Mouse (Mus musculus) liver, embryonic 12.5 days (tissue): Measurements from ENCODE around the gene Ptprm. TPM values are rescaled to one million over a fixed set of nuclear protein-coding genes. Genes with fewer than 3 reads are reported as not detected.

Experiments
- ATAC-seq: fragments of 200-750 bp; cut with Nextera tagmentation; 2 replicates; pipeline ENCODE4 v1.8.0; 2017; ENCODE audit warnings: moderate number of reproducible peaks, mild to moderate bottlenecking, moderate library complexity
- H3K27ac ChIP-seq: fragments of 300-500 bp; sonication (generic); 2 replicates; pipeline ENCODE4 v1.5.1; 2016; ENCODE audit warnings: mild to moderate bottlenecking
- H3K27me3 ChIP-seq: fragments of 300-500 bp; sonication (generic); replicated peaks from 2 replicates; pipeline ENCODE4 v1.6.1; 2016; ENCODE audit warnings: mild to moderate bottlenecking, moderate library complexity
- H3K36me3 ChIP-seq: fragments of 300-500 bp; sonication (generic); 2 replicates; pipeline ENCODE4 v1.6.1; 2016; ENCODE audit warnings: mild to moderate bottlenecking, moderate library complexity
- H3K4me1 ChIP-seq: fragments of 300-500 bp; sonication (generic); 2 replicates; pipeline ENCODE4 v1.6.1; 2016
- H3K4me2 ChIP-seq: fragments of 300-500 bp; sonication (generic); 2 replicates; pipeline ENCODE4 v1.6.1; 2016; ENCODE audit warnings: mild to moderate bottlenecking, moderate library complexity
- H3K4me3 ChIP-seq: fragments of 300-500 bp; sonication (generic); 2 replicates; pipeline ENCODE4 v1.5.1; 2016; ENCODE audit warnings: mild to moderate bottlenecking, moderate library complexity
- H3K9ac ChIP-seq: fragments of 300-500 bp; sonication (generic); 2 replicates; pipeline ENCODE4 v1.6.1; 2016; ENCODE audit warnings: mild to moderate bottlenecking, moderate library complexity
- H3K9me3 ChIP-seq: fragments of 300-500 bp; sonication (generic); replicated peaks from 2 replicates; pipeline ENCODE4 v1.6.1; 2016; ENCODE audit warnings: mild to moderate bottlenecking, moderate library complexity
- WGBS: fragments of 180-500 bp; shearing (Covaris S2); methylation state at CpG from one replicate; pipeline ENCODE4 v1.1.7; 2016; ENCODE audit not compliant: insufficient replicate concordance; 5-methylcytosine and 5-hydroxymethylcytosine counted together
- polyA plus RNA-seq: library from polyadenylated mRNA; unstranded; fragments of >200 nt; fragmentation: Nextera tagmentation; extraction: Ambion mirVana; gene quantifications from 2 replicates; pipeline ENCODE4 v1.2.1, GENCODE M21; 2016

The Ptprm gene
- polyA plus RNA-seq, 1 experiment from 2014 or later = 2.5 TPM

DNA sequence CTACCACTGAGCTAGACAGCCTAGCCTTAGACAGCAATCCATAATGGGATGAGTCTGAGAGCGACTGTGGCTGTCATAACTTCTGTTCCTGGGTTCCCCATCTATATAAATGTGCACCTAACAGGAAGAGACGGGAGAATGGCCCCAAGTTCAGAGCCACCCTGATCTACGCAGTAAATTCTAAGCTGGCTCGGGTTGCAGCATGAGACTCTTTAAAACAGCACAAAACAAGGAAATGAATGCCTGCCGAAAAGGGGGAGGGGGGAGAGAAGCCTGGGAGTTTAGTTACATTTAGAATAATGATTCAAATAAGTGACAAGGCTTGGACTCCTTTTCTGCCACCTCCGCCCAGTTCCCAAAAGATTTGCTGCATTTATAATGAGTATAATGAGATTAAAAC, 13.9 kb downstream of the Ptprm start:
- Histone ChIP-seq H3K27me3 (no peaks in the 10 kb centered on the region), H3K4me1 (no peaks in the 10 kb centered on the region), H3K4me2 (no peak overlapping the region), H3K27ac (no peak overlapping the region), H3K4me3 (no peak overlapping the region), H3K9me3 (no peaks in the 10 kb centered on the region), H3K9ac (no peak overlapping the region), H3K36me3 (no peaks in the 10 kb centered on the region)
- no peak for ATAC-seq
- 64% methylated on average over 6 of the region's 6 CpGs for WGBS

DNA sequence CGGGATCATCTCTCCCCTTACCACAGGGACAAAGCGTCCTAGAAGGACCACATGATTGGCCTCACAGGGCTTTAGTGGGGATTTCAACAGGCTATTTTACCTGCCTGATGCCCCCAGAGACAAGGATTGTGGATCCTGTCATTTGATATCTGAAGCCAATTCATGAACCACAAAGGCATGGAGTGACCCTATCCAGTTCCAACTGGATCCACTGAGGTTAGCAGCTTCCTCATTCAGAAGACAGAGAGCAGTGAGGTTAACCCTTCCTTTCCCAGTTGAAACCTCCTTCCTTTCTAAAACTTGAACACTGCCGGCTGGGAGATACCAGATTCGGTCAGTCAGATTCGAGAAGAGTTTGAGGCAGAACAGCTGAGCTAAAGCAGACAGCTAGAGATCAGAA, 14.7 kb downstream of the Ptprm start:
- H3K9me3 ChIP-seq = no peaks in the 10 kb centered on the region
- H3K27ac ChIP-seq = no peak overlapping the region
- no peak overlapping the region for H3K4me2 ChIP-seq
- H3K36me3 ChIP-seq = no peaks in the 10 kb centered on the region
- H3K9ac ChIP-seq = no peak overlapping the region
- no peaks in the 10 kb centered on the region for H3K27me3 ChIP-seq
- no peak overlapping the region for H3K4me3 ChIP-seq
- ATAC-seq = no peak
- WGBS = 55% methylated on average over 5 of the region's 5 CpGs
- no peaks in the 10 kb centered on the region for H3K4me1 ChIP-seq

DNA sequence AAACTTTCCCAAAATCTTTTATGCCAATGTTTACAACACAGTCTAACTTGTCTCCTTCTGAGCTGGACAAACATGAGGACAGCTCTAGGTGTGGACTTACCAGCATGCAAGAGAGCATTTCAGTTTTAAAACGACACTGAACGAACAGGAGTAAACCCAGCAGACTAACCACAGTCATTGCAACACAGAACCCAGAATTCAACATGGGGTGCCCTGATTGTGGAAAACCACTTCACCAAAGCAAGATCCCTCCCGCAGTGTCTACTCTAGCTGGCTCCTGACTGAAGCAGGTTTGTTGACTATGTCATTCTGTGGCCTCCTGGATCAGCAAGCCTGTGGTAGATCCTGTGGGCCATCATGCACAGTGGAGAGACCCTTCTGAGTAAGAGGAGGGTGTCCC, 19.9 kb downstream of the Ptprm start:
- Histone ChIP-seq H3K36me3 (no peaks in the 10 kb centered on the region), H3K9ac (no peak overlapping the region), H3K4me3 (no peak overlapping the region), H3K4me2 (no peak overlapping the region), H3K27me3 (no peaks in the 10 kb centered on the region), H3K27ac (no peak overlapping the region), H3K4me1 (no peaks in the 10 kb centered on the region), H3K9me3 (no peaks in the 10 kb centered on the region)
- 49% methylated on average over 3 of the region's 3 CpGs for WGBS
- ATAC-seq = no peak

DNA sequence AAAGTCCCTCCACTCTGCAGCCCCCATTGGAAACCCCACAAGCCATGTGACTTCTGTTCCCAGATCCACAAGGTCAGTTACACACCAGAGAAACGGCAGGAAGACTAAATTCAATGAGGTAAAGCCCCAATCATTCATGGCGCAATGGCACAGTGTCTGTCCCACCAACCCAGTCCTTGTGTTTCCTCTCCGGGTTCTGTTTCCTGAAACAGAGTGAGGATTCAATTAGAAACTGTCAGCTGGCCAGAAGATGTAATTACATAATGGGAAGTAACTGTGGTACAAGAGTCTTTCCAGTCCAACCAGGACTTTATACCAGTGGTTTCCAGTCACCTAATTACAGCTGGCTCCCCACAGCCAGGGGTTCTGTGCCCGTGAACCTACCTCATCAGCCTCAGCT, 24.8 kb downstream of the Ptprm start:
- H3K4me3 ChIP-seq = no peak overlapping the region
- ATAC-seq = no peak
- H3K36me3 ChIP-seq = no peaks in the 10 kb centered on the region
- H3K9me3 ChIP-seq = no peaks in the 10 kb centered on the region
- no peaks in the 10 kb centered on the region for H3K27me3 ChIP-seq
- no peak overlapping the region for H3K27ac ChIP-seq
- H3K9ac ChIP-seq = no peak overlapping the region
- no peaks in the 10 kb centered on the region for H3K4me1 ChIP-seq
- 29% methylated on average over 4 of the region's 4 CpGs for WGBS
- H3K4me2 ChIP-seq = no peak overlapping the region

DNA sequence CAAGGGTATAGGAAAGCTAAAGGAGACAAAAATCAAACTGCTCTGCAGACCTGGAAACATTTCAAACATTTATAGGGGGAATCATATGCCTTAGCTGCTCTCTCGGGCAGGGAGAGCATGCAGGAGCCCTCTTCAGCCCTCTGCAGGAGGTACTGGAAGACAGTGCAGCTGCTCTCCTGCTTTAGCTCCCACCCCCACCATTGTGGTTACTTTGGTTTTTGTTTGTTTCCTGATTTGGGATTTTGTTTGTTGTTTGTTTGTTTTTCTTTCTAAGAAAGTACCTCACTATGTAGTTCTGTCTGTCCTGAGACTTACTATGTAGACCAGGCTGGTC, 29.8 kb downstream of the Ptprm start:
- Histone ChIP-seq H3K36me3 (no peaks in the 10 kb centered on the region), H3K9me3 (no peaks in the 10 kb centered on the region), H3K27me3 (no peaks in the 10 kb centered on the region), H3K27ac (no peak overlapping the region), H3K4me3 (no peak overlapping the region), H3K4me1 (no peaks in the 10 kb centered on the region), H3K4me2 (no peak overlapping the region), H3K9ac (no peak overlapping the region)
- 54% methylated on average over 1 of the region's 1 CpGs for WGBS
- no peak for ATAC-seq

DNA sequence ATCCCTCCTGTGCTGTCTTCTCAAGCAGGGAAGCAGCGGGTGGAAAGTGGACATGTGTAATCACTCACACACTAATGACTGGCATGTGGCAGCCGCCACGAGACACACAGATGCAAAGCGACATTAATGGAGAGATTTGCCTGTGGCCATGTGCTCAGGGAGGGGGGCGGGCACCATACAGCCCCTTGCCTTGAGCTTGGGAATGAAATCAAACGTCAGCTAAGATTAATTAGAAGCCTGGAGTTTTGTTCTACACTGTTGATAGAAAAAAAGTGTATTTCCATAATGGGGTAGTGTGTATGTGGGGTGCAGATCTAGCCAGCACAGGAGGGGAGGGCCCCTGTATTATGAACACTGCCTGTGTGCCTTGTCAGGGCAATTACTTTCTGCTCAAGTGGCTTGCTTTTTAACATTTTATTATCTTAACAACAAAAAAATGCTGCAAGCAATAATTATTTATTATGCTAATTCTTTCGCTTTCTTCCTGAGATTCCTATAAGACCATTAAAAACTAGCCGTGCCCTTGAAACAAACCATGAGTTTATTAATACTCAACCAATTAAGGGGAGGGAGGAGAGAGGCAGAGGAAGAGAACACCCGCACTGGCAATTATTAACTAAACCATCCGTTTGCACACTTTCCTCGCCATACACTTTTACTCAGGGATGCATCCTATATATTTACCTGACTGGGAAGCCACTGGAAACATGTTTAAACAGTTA, 30.3 kb downstream of the Ptprm start:
- WGBS = 64% methylated on average over 11 of the region's 11 CpGs
- H3K27me3 ChIP-seq = no peaks in the 10 kb centered on the region
- H3K4me1 ChIP-seq = no peaks in the 10 kb centered on the region
- H3K9me3 ChIP-seq = no peaks in the 10 kb centered on the region
- H3K4me2 ChIP-seq = no peak overlapping the region
- no peak overlapping the region for H3K9ac ChIP-seq
- no peaks in the 10 kb centered on the region for H3K36me3 ChIP-seq
- no peak for ATAC-seq
- H3K27ac ChIP-seq = no peak overlapping the region
- H3K4me3 ChIP-seq = no peak overlapping the region

DNA sequence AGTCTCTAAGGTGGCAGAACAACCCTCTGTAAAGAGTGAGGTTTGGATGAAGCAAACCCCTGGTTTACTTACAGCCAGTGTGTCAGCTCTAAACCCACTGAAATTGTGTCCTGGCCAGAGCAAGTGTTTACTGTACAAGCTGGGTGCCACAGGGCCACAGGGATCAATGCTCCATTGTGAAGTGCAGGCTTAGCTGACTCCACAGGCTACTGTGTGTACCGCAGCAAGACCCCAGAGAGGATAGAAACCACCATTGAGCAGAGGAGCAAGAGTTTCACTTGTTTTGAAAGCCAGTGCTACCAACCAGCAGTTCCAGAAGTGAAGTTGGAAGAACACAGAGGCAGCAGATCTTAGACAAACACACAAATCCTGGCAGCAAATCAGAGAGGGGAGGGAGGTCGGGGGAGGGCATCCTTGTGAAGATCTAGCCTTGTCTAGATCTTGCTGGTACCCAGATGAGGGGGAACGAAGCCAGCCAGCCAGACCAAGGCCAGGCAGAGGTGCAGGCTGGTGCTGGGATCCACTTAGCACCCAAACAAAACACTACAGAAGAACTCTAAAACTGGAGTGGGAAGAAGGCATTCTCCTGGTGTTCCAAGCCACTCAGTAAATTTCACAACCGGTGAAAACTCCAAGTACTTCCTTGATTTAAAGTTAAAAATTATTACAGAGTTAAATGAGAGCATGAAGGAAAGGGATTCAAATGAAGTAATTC, 39.6 kb downstream of the Ptprm start:
- Histone ChIP-seq H3K9ac (no peak overlapping the region), H3K9me3 (no peaks in the 10 kb centered on the region), H3K4me2 (no peak overlapping the region), H3K36me3 (no peaks in the 10 kb centered on the region), H3K27ac (no peak overlapping the region), H3K4me3 (no peak overlapping the region), H3K4me1 (no peaks in the 10 kb centered on the region), H3K27me3 (no peaks in the 10 kb centered on the region)
- 55% methylated on average over 4 of the region's 4 CpGs for WGBS
- no peak for ATAC-seq

DNA sequence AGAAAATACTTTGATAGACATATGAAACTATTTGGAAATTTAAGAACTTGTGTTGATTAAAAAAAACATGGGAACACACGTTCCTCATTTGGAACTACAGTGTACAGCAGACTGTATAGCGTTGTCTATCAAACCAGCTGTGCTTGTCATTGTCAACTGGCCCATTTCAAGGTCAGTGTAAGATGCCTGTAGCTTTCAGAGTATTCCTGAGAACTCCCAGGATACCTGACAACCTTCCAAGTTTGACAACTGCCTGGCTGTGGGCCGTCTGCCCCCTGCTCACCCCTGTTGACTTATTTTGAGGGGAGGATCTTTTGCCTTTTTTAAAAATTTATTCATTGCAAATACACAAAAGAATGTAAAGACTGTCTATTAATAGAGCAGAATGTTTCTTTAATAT, 45.8 kb downstream of the Ptprm start:
- H3K9ac ChIP-seq = no peak overlapping the region
- 60% methylated on average over 3 of the region's 3 CpGs for WGBS
- no peak for ATAC-seq
- no peak overlapping the region for H3K4me2 ChIP-seq
- no peaks in the 10 kb centered on the region for H3K27me3 ChIP-seq
- no peak overlapping the region for H3K27ac ChIP-seq
- no peak overlapping the region for H3K4me3 ChIP-seq
- H3K9me3 ChIP-seq = no peaks in the 10 kb centered on the region
- no peaks in the 10 kb centered on the region for H3K36me3 ChIP-seq
- H3K4me1 ChIP-seq = no peaks in the 10 kb centered on the region

DNA sequence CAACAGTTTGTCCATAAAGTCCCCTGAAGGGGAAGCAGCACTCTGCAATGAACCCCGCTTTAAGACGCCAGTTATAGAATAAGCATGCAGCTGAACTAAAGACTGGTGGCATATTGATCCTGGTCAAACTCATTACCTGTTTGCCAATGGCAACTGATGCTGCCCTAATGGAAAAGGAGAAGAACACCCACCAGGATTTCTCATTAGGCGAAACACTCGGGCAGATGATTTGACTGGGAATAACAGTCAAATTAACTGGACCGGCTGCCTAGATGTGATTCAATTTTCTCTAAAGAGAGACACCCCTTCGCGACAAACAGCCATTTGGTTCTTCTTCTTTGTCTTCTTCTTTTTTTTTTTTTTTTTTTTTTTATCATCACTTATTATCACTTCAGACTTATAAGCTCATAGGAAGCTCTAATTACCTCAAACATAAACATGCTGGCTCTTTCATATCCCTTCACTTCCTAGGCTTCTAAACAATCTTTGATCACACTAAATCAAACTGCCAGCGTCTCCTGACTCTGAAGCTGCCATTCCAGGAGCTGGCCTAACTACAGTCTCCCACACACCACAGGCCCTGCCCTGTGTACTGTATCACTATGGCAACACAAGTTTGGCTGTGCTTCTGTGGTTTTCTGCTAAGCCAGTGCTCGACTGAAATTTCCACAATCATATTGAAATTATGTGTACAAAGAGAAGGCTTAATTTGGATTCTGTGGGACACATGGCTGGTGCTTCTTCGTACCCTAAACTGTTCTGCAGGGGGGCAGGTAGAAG, 48.0 kb downstream of the Ptprm start:
- Histone ChIP-seq H3K27ac (no peak overlapping the region), H3K9me3 (no peaks in the 10 kb centered on the region), H3K4me1 (no peaks in the 10 kb centered on the region), H3K27me3 (no peaks in the 10 kb centered on the region), H3K9ac (no peak overlapping the region), H3K4me2 (no peak overlapping the region), H3K36me3 (no peaks in the 10 kb centered on the region), H3K4me3 (no peak overlapping the region)
- WGBS = 65% methylated on average over 10 of the region's 10 CpGs
- no peak for ATAC-seq

DNA sequence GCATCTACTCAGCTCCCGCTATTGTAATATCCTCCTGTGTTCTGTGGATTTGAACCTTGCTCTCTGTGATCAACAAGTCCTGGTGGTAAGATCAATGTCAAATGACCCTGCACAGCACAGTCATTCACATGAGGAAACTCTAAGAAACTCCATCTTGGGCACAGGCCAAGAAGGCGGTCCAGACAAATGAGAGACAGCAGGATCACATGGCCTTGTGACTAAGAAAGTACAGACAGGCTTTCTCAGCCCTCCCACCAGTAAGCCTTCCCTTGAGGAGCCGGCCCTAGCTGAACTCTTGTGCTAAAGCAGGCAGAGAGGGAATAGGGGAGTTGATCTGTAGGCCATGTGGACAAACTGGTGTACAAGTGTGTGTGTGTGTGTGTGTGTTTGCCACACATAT, 49.4 kb downstream of the Ptprm start:
- 62% methylated on average over 3 of the region's 3 CpGs for WGBS
- no peak overlapping the region for H3K4me3 ChIP-seq
- no peaks in the 10 kb centered on the region for H3K36me3 ChIP-seq
- no peaks in the 10 kb centered on the region for H3K4me1 ChIP-seq
- H3K9ac ChIP-seq = no peak overlapping the region
- no peak overlapping the region for H3K4me2 ChIP-seq
- H3K9me3 ChIP-seq = no peaks in the 10 kb centered on the region
- no peak overlapping the region for H3K27ac ChIP-seq
- no peaks in the 10 kb centered on the region for H3K27me3 ChIP-seq
- no peak for ATAC-seq

DNA sequence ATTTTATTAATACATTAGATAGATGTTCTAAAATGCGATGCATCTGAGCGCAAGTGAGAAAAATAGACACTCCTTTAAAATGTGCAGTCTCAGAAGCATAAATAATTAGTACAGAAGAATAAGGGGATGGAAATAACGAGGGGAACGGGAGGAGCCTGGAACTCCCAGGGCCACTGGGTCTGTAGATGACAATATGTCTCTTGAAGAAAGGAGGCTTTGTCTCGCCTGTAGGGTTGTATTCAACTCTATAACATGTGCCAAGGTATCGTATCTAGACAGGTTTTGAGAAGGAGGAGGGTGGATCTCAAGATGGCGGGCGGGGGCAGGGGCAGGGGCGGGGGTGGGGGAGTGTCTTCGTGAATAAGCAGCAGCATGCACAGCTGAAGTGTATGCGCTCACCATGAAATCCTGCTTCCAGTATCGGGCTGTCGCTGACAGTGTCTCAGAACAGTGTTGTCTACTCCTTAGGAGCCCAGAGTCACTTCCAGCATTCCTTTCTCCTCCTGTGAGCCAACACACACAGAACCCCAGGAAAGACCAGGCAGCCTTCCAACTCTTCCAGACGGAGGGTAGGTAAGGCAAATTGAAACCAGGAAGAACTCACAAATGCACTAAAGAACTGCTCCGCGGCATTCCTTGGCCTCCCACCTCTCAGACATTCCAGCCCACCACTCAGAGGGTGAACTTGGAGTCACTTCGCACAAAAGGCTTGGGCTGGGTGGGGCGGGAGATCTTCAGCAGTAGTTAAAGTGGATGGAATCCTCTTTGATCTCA, 50.7 kb downstream of the Ptprm start:
- Histone ChIP-seq H3K4me3 (no peak overlapping the region), H3K4me2 (no peak overlapping the region), H3K27ac (no peak overlapping the region), H3K27me3 (no peaks in the 10 kb centered on the region), H3K36me3 (no peaks in the 10 kb centered on the region), H3K4me1 (no peaks in the 10 kb centered on the region), H3K9ac (no peak overlapping the region), H3K9me3 (no peaks in the 10 kb centered on the region)
- WGBS = 71% methylated on average over 18 of the region's 18 CpGs
- ATAC-seq = no peak

DNA sequence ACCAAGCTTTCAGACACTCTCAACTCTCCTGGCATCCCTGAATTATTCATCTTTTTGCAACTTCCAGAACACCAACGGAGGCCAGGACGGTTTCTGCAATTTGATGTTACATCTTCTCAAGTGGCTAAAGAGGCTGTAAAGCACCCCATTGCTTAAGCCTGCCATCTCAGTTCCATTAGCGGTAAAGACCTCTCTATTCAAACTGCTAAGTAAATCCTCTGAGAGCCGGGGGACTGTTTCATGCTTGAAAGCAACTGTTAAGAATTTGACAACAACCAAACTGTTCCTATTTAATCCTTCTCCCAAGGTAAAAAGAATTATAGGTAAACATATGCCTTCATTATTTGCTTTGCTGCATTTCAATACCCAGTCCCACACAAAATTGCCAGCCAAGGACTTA, 51.7 kb downstream of the Ptprm start:
- H3K9ac ChIP-seq = no peak overlapping the region
- no peak overlapping the region for H3K4me3 ChIP-seq
- no peak for ATAC-seq
- WGBS = 57% methylated on average over 4 of the region's 4 CpGs
- no peaks in the 10 kb centered on the region for H3K36me3 ChIP-seq
- H3K27me3 ChIP-seq = no peaks in the 10 kb centered on the region
- H3K9me3 ChIP-seq = no peaks in the 10 kb centered on the region
- no peaks in the 10 kb centered on the region for H3K4me1 ChIP-seq
- H3K27ac ChIP-seq = no peak overlapping the region
- no peak overlapping the region for H3K4me2 ChIP-seq
